Mouse (Mus musculus): ENCODE measurements around the gene Stk17b.

- TF ChIP-seq CTCF (IDR thresholded peaks at IDR 0.05; ENCODE audit: low read depth, low read length) (no peak), POLR2A (IDR thresholded peaks at IDR 0.05; ENCODE audit: extremely low read depth, insufficient read depth, low read length) (no peak)
Observed at GRCm38 (mm10) chr1:53791343-53791742, 6.3 kb upstream of the Stk17b start.
